Mouse (Mus musculus) testis, adult 2 months (tissue): ENCODE results near the gene Sorbs2. TPM values are rescaled to one million over a fixed set of nuclear protein-coding genes. Genes with fewer than 3 reads are reported as not detected.

ENCODE experiments used
- H3K27ac ChIP-seq: fragments of 200-500 bp; 2 replicates; pipeline ENCODE4 v1.5.1; 2012; ENCODE audit warnings: low read depth, low read length; ENCODE audit not compliant: control insufficient read depth, insufficient read depth
- H3K27me3 ChIP-seq: fragments of 200-500 bp; 2 replicates; pipeline ENCODE4 v1.6.1; 2012; ENCODE audit warnings: mild to moderate bottlenecking, low read length, moderate library complexity; ENCODE audit not compliant: control insufficient read depth, insufficient read depth
- H3K36me3 ChIP-seq: fragments of 200-500 bp; 2 replicates; pipeline ENCODE4 v1.6.1; 2012; ENCODE audit warnings: mild to moderate bottlenecking, low read length; ENCODE audit not compliant: control insufficient read depth, insufficient read depth
- H3K4me1 ChIP-seq: fragments of 200-500 bp; 2 replicates; pipeline ENCODE4 v1.6.1; 2012; ENCODE audit warnings: low read length; ENCODE audit not compliant: control insufficient read depth, insufficient read depth
- H3K4me3 ChIP-seq: fragments of 200-500 bp; 2 replicates; pipeline ENCODE4 v1.5.1; 2012; ENCODE audit warnings: low read depth, mild to moderate bottlenecking, low read length, moderate library complexity, mixed read lengths; ENCODE audit not compliant: control insufficient read depth
- CTCF ChIP-seq: fragments of 200-500 bp; IDR thresholded peaks from 2 replicates; pipeline ENCODE4 v1.5.1; 2012; ENCODE audit warnings: low read depth, mild to moderate bottlenecking, inconsistent platforms, low read length, moderate library complexity; ENCODE audit not compliant: control insufficient read depth, insufficient read depth, insufficient replicate concordance
- POLR2A ChIP-seq: fragments of 200-500 bp; IDR thresholded peaks from 2 replicates; pipeline ENCODE4 v1.6.1; 2012; ENCODE audit warnings: low read depth, mild to moderate bottlenecking, inconsistent platforms, low read length, moderate library complexity; ENCODE audit not compliant: control insufficient read depth
- polyA plus RNA-seq: library from polyadenylated mRNA; depleted of rRNA; stranded (reverse); fragments of >200 nt; gene quantifications from 2 replicates; pipeline ENCODE4 v1.2.3, GENCODE M21; 2012

Sorbs2 gene
- polyA plus RNA-seq, 1 experiment = 5.8 TPM

DNA sequence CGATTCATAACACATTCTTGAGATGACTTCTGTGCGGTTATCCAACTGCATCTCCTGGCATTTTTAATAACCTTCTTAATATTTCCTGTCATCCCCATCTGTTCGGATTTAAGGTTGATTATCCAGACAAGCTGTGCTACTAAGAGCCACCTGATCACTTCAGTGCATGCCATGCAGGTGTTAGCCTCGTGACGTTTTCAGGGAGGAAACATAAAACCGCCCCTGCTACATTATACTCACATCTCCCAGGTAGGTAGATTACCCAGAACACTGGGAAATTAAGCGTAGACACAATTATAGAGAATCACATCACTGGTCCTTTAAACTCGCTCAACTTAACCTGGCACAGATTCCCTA lies 333 bp upstream of the Sorbs2 start:
- H3K4me3 ChIP-seq = no peak overlapping the region
- no peaks in the 10 kb centered on the region for H3K27me3 ChIP-seq
- no peak overlapping the region for H3K27ac ChIP-seq
- no peaks in the 10 kb centered on the region for H3K36me3 ChIP-seq
- H3K4me1 ChIP-seq = no peaks in the 10 kb centered on the region
- TF ChIP-seq CTCF (no peak), POLR2A (no peak)

DNA sequence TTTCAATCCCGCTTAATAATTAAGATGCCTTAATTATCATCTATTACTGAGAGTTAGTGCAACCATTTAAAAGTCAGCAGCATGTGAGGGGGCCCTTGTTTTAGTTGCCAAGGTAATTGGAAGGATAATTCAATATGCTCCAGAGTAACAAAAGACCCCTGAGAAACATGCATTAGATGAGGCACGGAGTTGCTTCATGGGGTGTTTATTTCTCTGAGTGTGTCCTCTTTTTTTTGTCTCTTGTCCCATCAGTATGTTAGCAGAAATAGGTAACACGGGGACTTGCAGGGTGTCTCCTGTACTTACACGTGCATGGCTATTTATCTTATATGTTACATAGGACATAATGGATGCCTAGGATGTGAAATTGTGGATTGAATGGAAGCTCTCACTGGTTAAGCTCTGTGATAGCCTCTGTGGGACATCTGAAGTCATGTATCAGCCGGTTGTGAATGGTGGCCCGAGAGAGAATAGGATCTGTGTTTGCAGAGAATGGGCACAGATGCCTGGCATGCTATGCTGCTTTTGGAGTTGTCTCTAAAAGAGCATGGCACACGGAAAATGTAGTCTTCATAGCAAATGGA lies 1.0 kb downstream of the Sorbs2 start:
- Histone ChIP-seq H3K27me3 (no peaks in the 10 kb centered on the region), H3K36me3 (no peaks in the 10 kb centered on the region), H3K4me1 (no peaks in the 10 kb centered on the region), H3K27ac (no peak overlapping the region), H3K4me3 (no peak overlapping the region)
- TF ChIP-seq POLR2A (no peak), CTCF (no peak)

DNA sequence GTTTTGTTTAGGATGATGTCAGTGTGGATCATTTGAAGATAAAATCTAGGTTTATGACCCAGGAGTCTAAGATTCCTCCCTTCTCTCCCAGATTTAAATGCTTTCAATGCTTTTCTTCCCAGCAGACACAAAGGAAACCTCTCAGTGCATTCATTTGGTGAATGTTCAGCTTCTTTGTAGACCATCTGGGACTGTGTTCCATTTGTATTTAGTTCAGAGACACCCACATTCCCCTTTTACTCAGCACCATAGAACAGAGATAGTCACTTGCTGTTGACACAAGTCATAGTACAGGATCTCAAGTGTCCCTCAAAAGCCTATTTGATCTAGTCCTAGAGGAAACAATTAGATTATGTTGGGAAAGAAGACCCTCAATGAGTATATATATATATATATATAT lies 4.8 kb downstream of the Sorbs2 start:
- H3K36me3 ChIP-seq = no peaks in the 10 kb centered on the region
- no peak overlapping the region for H3K27ac ChIP-seq
- TF ChIP-seq CTCF = no peak
- no peak for TF ChIP-seq POLR2A
- H3K27me3 ChIP-seq = no peaks in the 10 kb centered on the region
- H3K4me3 ChIP-seq = no peak overlapping the region
- H3K4me1 ChIP-seq = no peaks in the 10 kb centered on the region

DNA sequence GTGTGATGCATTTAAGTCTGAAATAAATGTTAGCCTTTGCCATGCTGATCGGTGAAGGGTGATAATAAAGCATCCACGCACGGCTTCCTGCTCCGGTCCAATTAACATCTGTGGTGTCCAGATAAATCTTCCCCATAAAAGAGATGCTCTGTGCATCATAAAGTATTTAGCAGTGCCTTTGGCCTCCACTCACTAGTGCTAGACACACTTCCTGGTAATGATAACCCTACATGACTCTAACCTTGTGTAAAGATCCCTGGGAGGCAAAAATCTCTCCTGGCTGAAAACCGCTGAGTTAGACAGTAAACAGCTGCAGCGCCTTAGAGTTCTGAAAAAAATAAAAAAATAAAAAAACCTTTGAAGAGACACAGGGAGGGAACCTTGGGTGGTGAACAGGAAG lies 14.0 kb downstream of the Sorbs2 start:
- H3K27ac ChIP-seq = no peak overlapping the region
- no peak overlapping the region for H3K4me3 ChIP-seq
- no peaks in the 10 kb centered on the region for H3K36me3 ChIP-seq
- no peaks in the 10 kb centered on the region for H3K4me1 ChIP-seq
- TF ChIP-seq POLR2A (no peak), CTCF (no peak)
- H3K27me3 ChIP-seq = no peaks in the 10 kb centered on the region

DNA sequence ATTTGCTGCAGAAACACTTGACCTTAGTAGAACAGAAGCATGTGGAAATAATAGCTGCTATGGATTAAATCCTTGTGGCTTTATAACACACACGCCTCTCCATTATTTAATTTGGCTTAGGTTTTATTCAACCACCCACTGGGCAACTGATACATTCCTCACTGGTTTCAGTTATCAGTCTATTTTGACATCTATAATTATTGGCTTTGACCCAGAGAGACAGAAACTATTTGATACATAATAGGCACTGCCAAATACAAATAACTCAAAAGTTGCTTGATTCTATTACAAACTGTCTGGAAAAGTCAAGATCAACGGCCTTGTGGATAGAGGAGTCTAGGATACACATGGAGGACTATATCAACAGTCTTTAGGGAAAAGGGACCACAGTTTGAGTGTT lies 20.1 kb downstream of the Sorbs2 start:
- TF ChIP-seq POLR2A (no peak), CTCF (no peak)
- no peak overlapping the region for H3K4me3 ChIP-seq
- no peaks in the 10 kb centered on the region for H3K27me3 ChIP-seq

DNA sequence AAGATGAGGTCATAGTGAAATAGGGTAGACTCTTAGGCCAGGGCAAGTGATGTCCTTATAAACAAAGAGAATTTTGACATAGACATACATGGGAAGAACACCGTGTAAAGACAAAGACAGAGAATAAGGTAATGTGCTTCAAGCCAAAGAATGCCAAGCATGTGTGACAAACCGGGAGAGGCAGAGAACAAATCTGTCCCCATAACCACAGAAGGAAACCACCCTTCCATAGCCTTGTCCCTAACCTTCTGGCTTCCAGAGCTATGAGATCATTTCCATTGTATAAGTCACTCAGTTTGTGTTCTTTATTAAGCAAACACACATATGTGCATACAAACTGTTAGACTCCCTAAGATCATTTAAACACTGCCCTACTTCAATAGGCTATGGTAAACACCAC lies 21.3 kb downstream of the Sorbs2 start:
- Histone ChIP-seq H3K36me3 (no peaks in the 10 kb centered on the region), H3K4me1 (no peaks in the 10 kb centered on the region), H3K27ac (no peak overlapping the region), H3K27me3 (no peaks in the 10 kb centered on the region), H3K4me3 (no peak overlapping the region)
- TF ChIP-seq POLR2A (no peak), CTCF (no peak)

More for the DNA sequence above, 20.1 kb downstream of the Sorbs2 start:
- Histone ChIP-seq H3K27ac (no peak overlapping the region), H3K4me1 (no peaks in the 10 kb centered on the region), H3K36me3 (no peaks in the 10 kb centered on the region)

DNA sequence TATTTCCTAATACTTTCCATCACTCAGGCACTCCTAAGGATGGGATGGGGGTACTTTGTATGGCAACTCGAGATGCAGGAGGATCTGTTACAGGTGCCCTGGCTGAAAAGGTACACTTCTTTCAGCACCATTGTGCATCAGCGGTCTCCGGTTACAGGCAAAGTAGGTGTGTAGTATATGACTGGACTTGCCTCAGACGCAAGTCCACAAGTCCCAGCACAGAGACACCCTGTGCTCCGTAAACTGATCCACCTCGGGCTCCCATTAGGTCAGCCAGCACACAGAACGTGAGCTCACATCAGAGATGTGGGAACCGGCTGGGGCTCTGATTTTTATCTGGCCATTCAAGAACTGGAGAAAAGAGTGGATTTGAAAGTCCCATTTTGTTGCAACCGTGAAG lies 29.0 kb downstream of the Sorbs2 start:
- no peaks in the 10 kb centered on the region for H3K36me3 ChIP-seq
- no peak overlapping the region for H3K27ac ChIP-seq
- no peaks in the 10 kb centered on the region for H3K4me1 ChIP-seq
- H3K4me3 ChIP-seq = no peak overlapping the region
- TF ChIP-seq CTCF (no peak), POLR2A (no peak)
- no peaks in the 10 kb centered on the region for H3K27me3 ChIP-seq

DNA sequence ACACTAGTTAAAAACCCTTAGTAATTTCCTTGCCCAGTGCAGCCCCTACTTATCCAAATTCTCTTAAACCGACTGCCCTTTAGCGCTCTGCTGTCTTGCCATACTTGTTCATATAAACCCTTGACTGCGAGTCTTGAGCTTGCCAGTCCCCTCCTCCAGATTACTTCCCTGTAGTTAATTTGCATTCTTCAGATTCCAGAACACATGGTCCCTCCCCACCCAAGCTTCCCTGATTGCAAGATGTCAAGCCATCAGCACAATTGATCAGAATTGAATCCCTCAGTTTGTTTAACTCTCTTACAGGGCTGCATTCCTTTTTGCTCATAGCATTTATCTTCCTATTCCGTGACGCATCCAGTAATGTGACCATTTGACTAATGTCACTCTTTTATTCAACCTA lies 32.9 kb downstream of the Sorbs2 start:
- no peaks in the 10 kb centered on the region for H3K36me3 ChIP-seq
- TF ChIP-seq CTCF = no peak
- TF ChIP-seq POLR2A = no peak

More for the DNA sequence above, 32.9 kb downstream of the Sorbs2 start:
- Histone ChIP-seq H3K4me3 (no peak overlapping the region), H3K27me3 (no peaks in the 10 kb centered on the region), H3K27ac (no peak overlapping the region), H3K4me1 (no peaks in the 10 kb centered on the region)
